Mouse (Mus musculus): Measurements from ENCODE around the gene Cabin1.

DNA sequence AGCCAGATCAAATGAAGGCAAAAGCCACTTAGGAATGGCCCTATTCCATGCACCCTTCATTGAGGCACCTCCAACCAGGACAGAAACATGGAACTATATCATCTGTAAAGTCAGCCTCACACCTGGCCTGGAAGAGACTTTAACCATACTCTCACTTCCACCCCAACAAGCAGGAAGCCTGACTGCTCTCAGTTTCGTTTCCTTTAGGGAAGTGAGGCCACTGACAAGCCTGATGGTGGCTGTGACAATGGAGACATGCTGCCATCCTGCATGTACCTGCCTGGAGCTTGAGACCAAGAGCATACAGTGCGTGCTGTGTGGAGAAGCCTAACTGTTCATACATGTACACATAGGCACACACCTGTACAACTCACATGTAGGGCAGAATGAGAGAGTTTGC lies 53.9 kb downstream of the Cabin1 start:
- no peak for TF ChIP-seq POLR2A (IDR thresholded peaks at IDR 0.05; ENCODE audit: low read depth, low read length)
- TF ChIP-seq CTCF (IDR thresholded peaks at IDR 0.05; ENCODE audit: extremely low read depth, insufficient read length, insufficient replicate concordance, low read depth, low read length), result no peak
